Mouse (Mus musculus) kidney, adult 8-10 months (tissue): Measurements from ENCODE around the gene Col5a1.

Experiments
- DNase-seq, 2 experiments: peaks; one replicate each; pipeline ENCODE4 v3.0.0; 2022

Gene Col5a1

DNA sequence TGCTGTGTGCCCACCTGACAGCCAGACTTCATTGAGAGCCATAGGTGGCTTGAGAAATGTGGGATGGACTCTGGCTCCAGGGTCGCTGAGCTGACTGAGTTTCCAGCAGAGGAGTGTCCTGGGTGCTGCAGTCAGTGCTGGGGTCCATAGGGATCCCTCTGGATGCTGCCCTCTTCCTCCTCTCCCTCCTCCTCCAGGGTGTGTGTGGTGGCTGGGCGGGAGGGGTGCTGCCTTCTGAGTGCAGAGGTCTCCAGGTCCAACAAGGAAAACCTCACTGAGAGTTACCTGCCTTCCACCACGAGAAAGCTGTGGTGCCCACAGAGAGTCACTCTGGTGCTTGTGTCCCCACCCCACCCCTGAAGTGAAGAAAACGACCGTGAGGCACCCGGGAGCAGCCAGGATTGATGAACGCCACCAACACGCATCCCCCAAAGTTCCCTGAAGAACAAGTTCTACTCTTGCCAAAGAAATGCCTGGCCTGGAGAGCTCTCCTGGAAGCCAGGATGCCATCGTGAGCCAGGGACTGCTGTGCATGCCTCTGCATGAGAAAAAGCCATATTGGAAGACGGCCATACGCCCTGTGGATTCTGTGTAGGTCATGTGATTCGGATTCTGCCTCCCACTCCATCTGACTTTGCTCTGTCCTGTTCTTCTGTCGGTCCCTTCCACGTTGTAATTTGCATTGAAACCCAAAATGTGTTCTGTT, 152.3 kb downstream of the Col5a1 start:
- DNase-seq: peak in 1 of 2 experiments; percentile 53

DNA sequence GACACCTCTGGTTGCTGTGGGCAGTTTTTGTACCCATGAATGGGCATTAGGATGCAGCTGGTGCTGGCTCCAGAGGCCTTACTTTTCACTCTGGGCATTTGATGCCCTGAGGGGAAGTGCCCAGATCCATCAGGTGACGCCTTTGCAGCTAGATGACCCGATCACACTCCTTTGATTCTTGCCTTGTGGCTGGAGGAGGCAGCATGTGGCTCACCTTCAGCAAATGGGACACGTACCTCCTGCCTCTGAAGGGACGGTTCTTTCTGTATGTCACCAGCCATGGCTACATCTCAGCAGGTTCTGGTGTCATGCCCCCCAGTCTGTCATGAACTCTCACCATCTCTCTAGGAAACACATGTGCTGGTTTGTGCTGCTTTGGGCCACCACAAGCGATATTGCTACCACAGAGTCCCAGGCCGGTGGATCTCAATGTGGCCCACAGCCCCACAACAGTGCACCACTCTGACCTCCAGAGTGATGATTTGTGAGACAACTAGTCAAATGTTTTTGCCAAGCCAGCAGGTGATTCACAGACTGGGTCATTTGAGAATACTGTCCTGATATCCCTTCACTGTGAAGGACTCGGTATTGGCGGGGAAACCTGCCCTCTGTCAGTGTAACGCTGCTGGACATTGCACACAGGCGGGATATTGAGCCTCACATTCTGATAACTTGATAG, 153.6 kb downstream of the Col5a1 start:
- no peak for DNase-seq

DNA sequence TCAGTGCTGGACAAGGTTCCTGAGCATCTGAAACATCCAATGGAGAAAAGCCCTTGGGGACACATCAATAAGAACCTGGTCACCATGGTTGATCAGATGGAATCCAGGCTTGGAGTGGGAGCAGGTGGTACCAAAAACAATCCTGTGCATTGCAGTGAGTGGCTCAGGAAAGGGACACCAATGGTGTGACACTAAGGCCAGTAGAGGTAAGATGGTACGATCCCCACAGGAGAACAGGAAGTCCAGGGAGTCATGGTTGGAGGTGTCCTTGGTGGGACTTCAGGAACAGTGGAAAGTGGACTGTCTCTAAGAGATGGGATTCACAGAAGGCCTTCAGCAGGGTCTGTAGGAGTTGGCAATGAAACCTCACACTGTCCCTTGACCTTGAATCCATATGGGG, 154.2 kb downstream of the Col5a1 start:
- DNase-seq: no peak

DNA sequence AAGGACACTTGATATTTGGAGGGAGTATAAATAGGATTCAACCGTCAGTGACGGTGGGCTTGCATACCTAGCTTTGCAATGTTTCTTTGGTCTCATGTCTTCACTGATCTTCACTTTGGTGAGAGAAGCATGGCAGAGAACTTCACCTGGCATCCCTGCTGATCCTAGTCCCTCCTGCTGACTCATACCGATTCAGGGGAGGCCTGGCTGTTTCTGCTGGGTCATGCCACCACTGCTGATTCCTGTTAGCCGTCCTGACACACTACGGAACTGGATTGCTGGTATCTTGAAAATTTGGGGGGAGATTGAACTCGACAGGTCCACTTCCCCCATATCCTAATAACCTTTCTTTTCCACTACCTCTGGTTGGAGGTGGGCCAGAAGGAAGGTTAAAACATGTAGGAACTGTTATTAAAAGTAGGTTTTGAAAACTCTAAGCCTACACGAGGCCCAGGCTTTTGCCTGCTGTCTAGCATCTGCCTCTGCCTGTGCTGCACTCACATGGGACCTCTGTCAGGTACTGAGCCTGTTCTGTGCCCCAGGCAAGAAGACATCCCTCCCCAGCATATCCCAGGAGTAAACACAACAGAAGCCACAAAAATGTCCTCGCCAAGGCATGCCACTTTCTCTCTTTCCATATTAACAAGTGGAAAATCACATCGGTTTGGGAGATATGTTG, 158.8 kb downstream of the Col5a1 start:
- no peak for DNase-seq

DNA sequence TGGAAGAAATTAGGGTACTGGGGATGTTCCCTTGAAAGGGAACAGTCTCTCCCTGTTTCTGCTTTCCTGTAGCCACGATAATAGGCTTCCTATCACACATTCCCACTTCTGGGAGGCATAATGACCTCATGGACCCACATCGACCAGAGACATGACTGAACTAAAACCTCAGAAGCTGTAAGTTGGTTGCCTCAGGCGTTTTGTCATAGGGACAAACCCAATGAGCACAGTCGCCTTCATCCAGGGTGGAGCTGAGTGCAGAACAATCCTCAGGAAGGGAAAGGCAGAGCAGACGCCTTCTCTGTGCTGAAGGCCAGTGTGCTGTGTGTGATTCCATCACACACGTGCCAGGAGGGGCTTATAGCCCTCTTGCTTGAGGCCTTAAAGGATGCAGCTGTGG, 160.1 kb downstream of the Col5a1 start:
- DNase-seq: no peak

DNA sequence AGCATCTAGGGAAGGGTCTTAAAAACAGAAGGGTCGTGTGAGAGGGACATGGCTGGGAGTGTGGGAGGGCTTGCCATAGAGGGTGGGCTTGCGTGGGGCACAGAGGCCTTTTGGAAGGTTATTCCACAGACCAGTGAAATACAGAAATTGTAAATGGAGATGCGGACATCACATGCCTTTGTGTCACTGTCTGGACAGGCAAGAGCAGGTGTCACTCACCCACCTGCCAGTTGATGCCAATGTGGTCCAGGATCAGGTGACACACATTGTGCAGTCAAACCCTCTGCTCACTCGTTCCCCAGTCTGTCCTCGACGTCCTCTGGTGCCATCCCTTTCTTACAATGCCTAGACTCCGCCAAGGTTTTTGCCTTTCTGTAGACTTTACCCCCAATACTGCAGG, 160.9 kb downstream of the Col5a1 start:
- no peak for DNase-seq

DNA sequence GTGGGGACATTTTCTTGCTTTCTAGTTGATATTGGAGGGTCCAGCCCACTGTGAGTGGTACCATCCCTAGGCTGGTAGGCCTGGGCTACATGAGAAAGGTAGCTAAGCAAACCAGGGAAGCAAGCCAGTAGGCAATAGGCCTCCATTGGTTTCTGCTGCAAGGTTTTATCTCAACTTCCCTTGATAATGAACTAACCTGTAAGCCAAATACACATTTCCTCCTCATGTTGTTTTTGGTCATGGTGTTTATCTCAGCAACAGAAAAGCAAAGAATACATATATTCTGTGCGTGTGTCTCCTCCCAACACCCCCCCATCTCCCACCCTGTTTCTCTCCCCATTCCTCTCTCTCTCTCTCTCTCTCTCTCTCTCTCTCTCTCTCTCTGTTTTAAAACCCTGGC, 173.7 kb downstream of the Col5a1 start:
- DNase-seq: no peak

DNA sequence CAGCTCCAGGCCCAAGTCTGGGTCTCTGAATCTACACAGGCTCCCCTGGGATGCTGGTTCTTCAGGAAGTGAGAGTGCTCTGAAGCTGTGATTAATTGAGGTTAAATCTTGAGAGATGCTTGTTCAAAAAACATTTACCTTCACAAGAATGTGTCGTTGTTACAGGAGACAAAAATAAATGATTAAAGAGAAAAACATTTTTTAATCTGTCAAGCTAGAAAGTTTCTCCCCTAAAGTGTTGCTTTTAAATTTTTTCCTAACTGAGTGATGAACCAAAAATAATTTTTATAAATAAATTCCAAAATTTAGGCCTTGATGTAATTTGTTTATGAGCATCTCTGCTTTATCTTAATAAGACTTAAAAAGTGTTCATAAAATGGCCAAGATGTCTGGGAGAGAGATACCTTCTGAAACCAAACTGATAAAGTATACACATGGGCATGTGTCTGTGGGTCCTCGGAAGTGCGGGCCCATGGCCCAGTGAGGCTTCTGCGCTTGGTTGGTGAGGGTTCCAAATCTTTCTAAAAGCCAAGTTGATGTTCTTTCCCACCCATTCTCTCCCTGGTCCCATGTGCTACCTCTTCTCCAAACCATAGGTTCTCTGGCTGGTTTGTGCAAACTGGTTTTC, 177.6 kb downstream of the Col5a1 start:
- no peak for DNase-seq

DNA sequence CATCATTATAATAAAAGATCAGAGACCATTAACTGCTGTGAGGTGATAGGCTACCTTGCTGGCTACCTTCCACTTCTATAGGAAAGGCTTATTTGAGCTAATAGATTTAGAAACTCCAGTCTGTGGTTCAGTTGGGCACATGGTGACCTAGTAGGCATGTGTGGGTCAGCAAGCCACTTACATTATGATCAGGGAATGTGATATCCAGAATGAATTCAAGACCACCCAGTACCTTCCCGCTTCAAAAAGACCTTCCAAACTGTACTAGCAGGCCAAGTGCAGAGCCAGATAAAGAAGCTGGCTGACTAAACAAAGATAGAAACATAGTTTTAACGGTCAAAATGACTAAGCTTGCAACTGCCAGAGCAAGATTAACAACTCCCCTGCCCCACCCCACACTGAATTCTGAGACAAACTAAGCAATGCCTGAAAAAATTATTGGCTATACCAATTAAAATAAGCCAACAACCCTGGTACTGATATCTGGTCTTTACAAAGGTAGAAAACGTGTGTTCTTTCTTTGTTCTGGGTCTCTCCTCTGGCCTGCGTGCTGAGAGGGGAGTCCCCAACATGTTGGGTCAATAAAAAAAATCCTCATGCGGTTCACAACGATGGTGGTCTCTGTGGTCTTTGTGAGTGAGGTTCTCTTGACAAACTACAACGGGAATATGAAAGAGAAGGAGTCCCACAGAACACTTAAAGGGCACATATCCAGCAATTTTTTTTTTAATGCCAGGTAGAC, 178.3 kb downstream of the Col5a1 start:
- DNase-seq: no peak

DNA sequence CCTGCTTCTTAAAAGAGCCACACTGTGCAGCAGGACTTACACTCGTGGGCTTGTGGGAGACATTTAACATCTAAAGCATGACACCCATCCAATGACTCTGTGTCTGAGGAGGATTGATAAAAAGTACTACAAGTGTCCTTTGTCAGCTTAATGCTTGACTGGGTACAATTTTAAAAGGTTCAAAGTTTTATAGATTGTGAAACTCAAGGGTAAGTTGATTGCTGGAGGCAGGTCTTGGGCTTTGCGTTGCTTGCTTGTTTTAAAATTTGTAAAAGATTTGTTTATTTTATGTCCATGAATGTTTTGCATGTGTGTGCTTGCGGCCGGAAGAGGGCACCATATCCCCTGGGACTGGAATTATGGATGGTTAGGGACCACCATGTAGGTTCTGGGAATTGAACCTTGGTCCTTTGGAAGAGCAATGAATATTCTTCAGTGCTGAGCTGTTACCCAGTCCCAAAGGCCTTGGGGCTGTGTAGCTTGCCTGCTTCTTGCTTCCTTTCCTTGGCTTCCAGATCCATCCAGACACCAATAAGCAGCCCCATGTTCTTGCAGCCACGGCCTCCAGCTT, 178.9 kb downstream of the Col5a1 start:
- no peak for DNase-seq

DNA sequence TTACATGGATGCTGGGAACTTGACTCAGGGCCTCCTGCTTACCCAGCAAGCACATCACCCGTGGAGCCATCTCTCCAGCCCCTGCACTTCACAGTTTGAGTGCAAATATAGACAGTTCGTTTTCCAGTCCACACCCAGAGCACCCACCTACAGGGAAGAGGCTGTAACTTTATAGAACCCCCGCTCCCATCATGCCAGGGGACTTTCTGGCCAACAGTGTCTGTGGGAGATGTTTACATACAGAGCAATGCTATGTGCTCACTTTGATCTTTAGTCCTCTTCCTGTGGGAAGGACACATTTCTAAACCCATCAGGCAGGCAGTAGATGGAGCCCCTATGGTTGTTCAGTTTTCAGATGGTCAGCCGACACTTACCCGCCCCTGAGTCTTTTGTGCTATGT, 180.5 kb downstream of the Col5a1 start:
- no peak for DNase-seq

DNA sequence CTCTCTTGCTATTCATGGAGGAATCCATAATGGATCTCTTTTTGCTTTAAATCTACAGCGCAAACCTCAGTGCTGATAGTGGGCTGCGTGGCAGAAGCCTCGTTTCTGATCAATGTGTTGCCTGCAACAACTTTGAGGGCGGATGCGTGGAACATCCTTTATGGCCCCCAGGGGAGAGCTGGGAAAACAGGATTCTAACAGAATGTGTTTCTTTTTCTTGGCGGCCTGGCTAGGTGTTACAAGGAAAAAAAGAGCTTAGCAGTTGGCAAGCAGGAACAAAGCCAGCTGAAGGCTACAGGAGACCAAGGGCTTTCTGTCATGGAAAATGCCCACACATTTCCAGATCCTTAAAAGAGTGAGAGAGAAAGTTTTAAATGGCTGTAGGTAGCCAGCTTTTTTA, 180.9 kb downstream of the Col5a1 start:
- no peak for DNase-seq

DNA sequence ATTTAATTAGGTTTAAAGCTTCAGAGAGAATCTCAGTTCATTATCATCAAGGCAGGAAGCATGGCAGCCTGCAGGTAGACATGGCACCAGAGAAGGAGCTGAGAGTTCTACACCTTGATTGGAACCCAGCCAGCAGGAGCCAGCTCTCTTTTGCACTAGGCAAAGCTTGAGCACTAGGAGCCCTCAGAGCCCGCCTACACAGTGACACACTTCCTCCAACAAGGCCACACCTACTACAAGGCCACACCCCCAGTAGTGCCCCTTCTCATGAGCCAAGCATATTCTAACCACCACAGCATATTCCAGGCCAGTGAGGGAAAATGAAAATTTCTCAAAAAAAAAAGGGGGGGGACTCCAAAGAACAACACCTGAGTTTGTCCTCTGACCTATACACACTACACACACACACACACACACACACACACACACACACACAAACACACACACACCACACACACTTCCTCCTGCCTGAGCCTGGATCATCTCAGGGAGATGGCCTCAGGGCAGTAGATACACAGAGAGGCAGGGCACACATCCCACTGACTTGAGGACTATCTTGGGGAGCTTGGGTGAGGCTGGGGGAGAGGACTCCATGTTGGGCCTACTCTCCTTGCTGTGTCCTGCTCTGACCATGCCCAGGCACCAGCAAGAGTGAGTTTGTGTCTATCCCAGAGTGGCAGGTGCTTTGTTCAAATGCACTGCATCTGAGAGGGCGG, 181.8 kb downstream of the Col5a1 start:
- no peak for DNase-seq

DNA sequence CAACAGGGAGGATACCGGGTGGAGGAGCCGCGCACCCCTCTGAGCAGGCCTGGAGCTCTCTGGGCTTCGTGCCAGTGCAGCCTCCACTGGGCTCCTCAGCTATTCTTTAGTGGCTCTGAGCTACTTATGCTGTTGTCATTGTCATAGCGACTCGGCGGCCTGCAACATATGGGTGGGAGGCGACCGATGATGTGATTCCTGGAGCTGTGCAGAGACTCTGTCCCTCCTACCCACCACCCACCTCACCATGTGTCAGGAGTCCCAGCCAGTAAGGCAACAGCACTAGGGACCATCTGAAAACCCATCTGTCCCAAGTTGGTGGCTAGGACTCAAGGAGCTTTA, 182.3 kb downstream of the Col5a1 start:
- no peak for DNase-seq

DNA sequence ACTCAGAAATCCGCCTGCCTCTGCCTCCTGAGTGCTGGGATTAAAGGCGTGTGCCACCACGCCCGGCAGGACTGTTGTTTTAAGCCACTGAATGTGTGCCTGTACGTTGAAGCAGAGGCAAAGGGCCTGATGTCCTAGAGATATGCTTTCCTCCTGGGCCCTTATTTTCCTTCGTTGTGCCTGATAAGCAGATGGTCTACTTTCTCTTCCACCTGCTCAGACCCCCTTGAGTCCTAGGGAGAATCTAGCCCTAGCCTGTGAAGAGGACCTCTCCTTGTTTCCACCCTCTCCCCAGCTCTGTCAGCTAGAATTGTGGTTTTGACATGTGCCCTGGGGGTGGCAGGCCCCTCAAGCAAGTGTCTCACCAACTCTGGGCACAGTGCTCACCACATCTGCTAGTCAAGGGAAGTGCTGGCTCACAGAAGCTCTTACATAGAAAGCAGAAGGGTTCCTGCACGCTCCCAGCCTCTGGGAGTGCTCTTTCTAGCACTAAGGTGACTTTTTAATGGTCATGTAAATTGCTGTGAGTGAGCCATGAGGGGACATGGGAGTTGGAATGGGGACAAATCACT, 189.5 kb downstream of the Col5a1 start:
- no peak for DNase-seq

DNA sequence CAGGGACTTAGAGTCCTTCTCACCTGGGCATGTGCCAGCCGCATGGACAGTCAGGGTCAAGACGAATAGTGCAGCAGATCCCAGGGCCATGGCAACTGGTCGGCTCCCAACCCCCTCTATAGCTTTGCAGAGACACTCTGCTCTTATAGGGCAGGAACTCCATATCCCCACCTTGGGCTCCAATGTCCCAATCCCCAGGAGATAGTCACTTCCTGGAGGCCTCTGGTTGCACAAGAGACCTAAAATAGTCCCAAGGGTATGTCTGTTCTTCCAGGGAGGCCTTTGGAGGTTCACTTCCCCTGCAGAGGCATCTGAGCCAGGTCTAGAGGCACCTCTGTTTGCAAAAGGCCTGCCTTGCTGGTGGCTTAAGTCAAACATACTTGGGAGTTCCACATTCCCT, 198.5 kb downstream of the Col5a1 start, which contains the start of gene Fcnb:
TSS of gene Fcnb (minus strand) at position 118 of the 400 bp plus-strand sequence.
- no peak for DNase-seq

DNA sequence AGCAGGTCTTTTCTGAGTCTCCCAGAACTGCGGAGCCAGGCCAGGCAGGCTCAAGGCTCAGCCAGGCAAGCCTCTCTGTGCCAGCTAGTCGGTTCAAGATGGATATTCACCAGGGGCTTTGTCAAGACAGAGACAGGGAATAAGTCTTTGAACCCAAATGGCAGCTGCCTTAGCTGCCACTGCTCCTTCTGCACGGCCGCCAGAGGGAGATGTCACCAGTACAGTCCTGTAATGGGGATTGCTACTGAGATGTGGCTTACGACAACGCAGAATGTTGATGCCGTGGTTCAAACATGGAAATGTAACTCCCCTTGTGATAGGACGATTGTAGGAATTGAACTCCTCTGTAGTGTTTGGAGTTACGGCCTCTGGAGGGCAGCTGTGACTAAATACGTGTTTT, 199.9 kb downstream of the Col5a1 start:
- DNase-seq: no peak

DNA sequence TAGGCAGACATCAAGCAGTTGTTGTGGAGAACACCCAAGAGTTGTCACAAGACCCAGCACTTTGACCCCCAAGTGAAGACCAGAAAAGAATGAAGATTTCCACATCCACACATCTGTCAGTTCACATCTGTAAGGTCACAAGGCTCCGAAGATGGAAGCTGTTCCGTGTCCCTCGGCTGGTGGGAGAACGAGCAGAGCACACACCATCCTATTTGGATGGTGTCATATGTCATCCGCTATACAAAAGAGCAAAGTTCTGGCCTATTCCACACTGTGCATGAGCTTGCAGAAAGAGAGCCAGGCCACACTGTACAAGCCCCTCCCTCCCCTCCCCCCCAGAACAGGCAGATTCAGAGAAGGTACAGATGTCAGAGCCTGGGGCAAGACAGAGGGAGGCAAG, 202.9 kb downstream of the Col5a1 start:
- no peak for DNase-seq
